Mouse (Mus musculus): ENCODE measurements around the gene Pbx2. TPM values are rescaled to one million over a fixed set of nuclear protein-coding genes. Genes with fewer than 3 reads are reported as not detected.

Pbx2 gene
- polyA plus RNA-seq, 1 experiment: 177 TPM

GRCm38 (mm10) chr17:34568421-34568820 lies 22.6 kb upstream of the Pbx2 start:
- TF ChIP-seq GATA1 (IDR thresholded peaks at IDR 0.05; ENCODE audit: low read length): no peak

GRCm38 (mm10) chr17:34569919-34570318 lies 21.1 kb upstream of the Pbx2 start:
- no peak for TF ChIP-seq GATA1 (IDR thresholded peaks at IDR 0.05; ENCODE audit: low read length)

- TF ChIP-seq GATA1 (IDR thresholded peaks at IDR 0.05; ENCODE audit: low read length): no peak
Measured at GRCm38 (mm10) chr17:34571875-34572274, 19.2 kb upstream of the Pbx2 start.

DNA sequence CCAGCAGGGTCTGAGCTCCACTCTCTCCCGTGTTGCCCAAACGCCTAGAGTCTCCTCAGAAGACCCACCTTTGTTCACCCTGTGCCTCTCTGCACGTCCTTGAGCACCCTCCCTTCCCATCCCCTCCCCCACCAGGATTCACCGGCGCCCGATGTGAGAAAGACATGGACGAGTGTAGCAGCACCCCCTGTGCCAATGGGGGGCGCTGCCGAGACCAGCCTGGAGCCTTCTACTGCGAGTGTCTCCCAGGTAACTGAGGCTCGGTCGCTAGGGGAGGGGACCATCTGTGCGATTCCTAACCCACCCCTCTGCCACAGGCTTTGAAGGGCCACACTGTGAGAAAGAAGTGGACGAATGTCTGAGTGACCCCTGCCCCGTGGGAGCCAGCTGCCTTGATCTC lies 18.7 kb upstream of the Pbx2 start:
- no peak for TF ChIP-seq GATA1 (IDR thresholded peaks at IDR 0.05; ENCODE audit: low read length)

- no peak for TF ChIP-seq GATA1 (IDR thresholded peaks at IDR 0.05; ENCODE audit: low read length)
Measured at GRCm38 (mm10) chr17:34576577-34576976, 14.5 kb upstream of the Pbx2 start.

DNA sequence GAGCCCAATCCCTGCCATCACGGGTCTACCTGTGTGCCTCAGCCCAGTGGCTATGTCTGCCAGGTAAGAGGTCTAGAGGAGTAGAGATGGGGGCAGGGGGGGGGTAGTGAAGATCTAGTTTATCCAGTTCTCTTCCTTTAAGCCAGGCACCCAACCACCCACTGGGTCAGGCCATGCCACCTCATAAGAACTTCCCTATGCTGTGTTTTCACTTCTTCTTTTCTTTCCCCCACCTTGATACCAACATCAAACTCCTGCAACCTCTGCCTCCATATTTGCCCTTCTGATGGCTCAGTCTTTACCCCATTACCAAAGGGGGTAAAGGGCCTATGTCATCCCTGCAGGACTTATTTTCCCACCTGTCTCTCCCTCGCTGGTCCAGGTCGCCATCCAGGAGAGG lies 13.0 kb upstream of the Pbx2 start:
- TF ChIP-seq GATA1 (IDR thresholded peaks at IDR 0.05; ENCODE audit: low read length): no peak

DNA sequence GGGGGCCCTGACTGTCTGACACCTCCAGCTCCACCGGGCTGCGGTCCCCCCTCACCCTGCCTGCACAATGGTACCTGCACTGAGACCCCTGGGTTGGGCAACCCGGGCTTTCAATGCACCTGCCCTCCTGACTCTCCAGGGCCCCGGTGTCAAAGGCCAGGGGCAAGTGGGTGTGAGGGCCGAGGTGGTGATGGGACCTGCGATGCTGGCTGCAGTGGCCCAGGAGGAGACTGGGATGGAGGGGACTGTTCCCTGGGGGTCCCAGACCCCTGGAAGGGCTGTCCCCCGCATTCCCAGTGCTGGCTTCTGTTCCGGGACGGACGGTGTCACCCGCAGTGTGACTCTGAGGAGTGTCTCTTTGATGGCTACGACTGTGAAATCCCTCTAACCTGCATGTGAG lies 8.5 kb upstream of the Pbx2 start:
- TF ChIP-seq GATA1 (IDR thresholded peaks at IDR 0.05; ENCODE audit: low read length): no peak

- TF ChIP-seq GATA1 (IDR thresholded peaks at IDR 0.05; ENCODE audit: low read length): no peak
Measured at GRCm38 (mm10) chr17:34583397-34583796, 7.7 kb upstream of the Pbx2 start.

- no peak for TF ChIP-seq GATA1 (IDR thresholded peaks at IDR 0.05; ENCODE audit: low read length)
Measured at GRCm38 (mm10) chr17:34583819-34584218, 7.2 kb upstream of the Pbx2 start.

- no peak for TF ChIP-seq GATA1 (IDR thresholded peaks at IDR 0.05; ENCODE audit: low read length)
Measured at GRCm38 (mm10) chr17:34585121-34585520, 5.9 kb upstream of the Pbx2 start.

- TF ChIP-seq GATA1 (IDR thresholded peaks at IDR 0.05; ENCODE audit: low read length): no peak
Measured at GRCm38 (mm10) chr17:34585877-34586771, 4.9 kb upstream of the Pbx2 start.

DNA sequence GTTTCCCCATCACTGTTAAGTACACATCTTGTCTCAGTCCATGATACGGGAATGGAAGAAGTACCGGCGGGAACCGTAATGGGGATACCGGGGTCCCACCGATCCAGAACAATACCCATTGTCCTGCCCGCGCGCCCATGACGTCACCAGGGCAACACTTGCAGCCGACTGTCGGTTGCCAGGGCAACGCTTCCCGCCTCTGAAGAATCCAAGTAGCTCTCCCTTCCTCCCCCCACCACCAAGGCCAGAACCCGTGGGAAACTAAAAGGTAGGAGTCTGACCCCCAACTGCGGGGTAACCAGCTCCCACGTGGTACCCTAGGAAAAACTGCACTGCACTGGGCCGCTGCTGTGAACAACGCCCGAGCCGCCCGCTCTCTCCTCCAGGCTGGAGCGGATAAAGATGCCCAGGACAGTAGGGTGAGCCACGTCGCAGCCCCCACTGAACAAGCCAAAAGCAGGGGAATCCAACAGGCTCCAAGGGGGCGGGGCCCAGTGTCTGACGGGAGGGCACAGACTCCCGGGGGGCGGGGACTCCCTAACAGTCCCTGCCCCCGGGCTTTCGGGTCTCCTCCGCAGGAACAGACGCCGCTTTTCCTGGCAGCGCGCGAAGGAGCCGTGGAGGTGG lies 4.2 kb upstream of the Pbx2 start:
- no peak for TF ChIP-seq GATA1 (IDR thresholded peaks at IDR 0.05; ENCODE audit: low read length)

GRCm38 (mm10) chr17:34587423-34587811 lies 3.6 kb upstream of the Pbx2 start:
- TF ChIP-seq GATA1 (IDR thresholded peaks at IDR 0.05; ENCODE audit: low read length): no peak

- no peak for TF ChIP-seq GATA1 (IDR thresholded peaks at IDR 0.05; ENCODE audit: low read length)
Measured at GRCm38 (mm10) chr17:34587814-34588213, 3.3 kb upstream of the Pbx2 start.

GRCm38 (mm10) chr17:34588767-34589166 lies 2.3 kb upstream of the Pbx2 start:
- TF ChIP-seq GATA1 (IDR thresholded peaks at IDR 0.05; ENCODE audit: low read length): no peak

DNA sequence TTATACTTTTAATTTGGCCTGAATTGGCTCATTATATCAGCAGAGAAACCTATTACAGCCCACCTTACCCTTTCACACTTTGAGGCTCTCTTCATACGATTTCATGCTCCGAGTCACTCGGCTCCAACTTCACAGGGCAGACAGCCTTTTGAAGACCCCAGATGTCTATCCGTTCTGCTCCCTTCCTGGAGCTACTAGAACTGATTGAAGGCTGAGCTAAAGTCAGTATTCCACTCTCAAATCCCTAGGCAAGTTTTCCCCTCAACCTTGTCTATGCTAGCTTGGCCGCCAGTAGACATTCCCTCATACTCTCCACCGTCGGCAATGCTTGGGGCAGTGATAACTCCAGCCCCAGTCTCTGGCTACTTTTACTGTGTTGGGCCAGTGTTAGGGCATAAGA lies 1.9 kb upstream of the Pbx2 start:
- TF ChIP-seq GATA1 (IDR thresholded peaks at IDR 0.05; ENCODE audit: low read length): no peak

- no peak for TF ChIP-seq GATA1 (IDR thresholded peaks at IDR 0.05; ENCODE audit: low read length)
Measured at GRCm38 (mm10) chr17:34589681-34590101, 1.4 kb upstream of the Pbx2 start, which contains the start of gene Gpsm3. Gpsm3 (plus strand) TSS chr17:34589806.

Measured in G1E-ER4 (cell line).